Mouse (Mus musculus): ENCODE data around the gene Marveld1. TPM values are rescaled to one million over a fixed set of nuclear protein-coding genes. Genes with fewer than 3 reads are reported as not detected.

Marveld1 gene
- 1 to 10 TPM; 8.3 to 8.6 TPM for total RNA-seq (2021)
- long read RNA-seq, experiment 1, transcript Marveld1-201 (2 exons, 3,066 nt): major isoform, 9 of 10 reads
- long read RNA-seq, experiment 1, partial matches to known transcripts: 0 of 10 reads
- long read RNA-seq, experiment 1, other reads (novel, unspliced or antisense): 0 of 10 reads
- long read RNA-seq, experiment 2, partial matches to known transcripts: 0 of 3 reads
- long read RNA-seq, experiment 2, other reads (novel, unspliced or antisense): 1 of 3 reads

DNA sequence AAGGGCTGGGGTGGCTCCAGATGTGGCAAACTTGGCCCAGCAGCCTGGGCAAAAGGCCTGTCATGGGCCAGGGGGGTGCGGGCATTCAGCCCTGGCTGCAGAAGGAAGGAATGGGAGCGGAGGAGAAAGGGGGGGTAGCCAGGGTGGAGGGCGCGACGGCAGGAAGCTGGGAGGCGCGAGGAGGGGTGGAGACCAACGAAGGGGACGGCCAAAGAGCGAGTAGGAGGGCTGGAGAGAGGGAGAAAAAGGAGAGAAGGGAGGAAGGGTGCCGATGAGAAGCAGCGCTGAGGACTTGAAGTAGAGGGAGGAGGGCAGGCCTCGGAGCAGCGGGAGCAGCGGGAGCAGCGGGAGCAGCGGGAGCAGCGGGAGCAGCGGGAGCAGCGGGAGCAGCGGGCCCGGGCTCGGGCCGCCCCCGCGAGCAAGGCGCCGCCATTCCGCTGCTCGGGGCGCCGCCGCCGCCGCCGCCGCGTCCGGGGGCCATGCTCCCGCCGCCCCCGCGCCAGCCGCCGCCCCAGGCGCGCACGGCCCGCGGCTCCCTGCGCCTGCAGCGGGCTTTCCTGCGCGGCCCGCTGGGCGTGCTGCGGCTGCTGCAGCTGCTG, at the start of gene Marveld1:
Gene Marveld1, plus strand, starts transcription at position 231 of the 599 bp plus-strand sequence.
- DNase-seq (ENCODE audit: low spot score in 2 of 2): peak; percentile 43 to 58

GRCm38 (mm10) chr19:42099406-42099805, 47.8 kb upstream of the Marveld1 start:
- no peak for DNase-seq (ENCODE audit: low spot score in 2 of 2)

GRCm38 (mm10) chr19:42104681-42105080, 42.5 kb upstream of the Marveld1 start:
- no peak for DNase-seq (ENCODE audit: low spot score in 2 of 2)

GRCm38 (mm10) chr19:42115783-42116335, 31.3 kb upstream of the Marveld1 start:
- no peak for DNase-seq (ENCODE audit: low spot score in 2 of 2)

DNA sequence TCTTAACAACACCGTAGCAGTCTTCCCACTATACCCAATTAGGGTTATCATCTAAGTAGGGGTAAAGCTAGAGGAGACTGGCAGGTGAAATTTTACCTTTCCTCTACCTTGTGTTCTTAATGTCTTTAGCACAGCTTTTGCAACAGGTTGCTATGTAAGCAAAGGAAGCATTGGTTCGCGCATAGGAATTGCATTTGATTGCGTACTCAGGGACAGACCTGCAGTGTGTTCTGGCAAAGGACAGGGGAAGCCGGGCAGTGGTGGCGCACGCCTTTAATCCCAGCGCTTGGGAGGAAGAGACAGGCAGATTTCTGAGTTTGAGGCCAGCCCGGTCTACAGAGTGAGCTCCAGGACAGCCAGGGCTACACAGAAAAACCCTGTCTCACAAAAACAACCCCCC, 29.1 kb upstream of the Marveld1 start:
- DNase-seq (ENCODE audit: low spot score in 2 of 2): no peak

- no peak for DNase-seq (ENCODE audit: low spot score in 2 of 2)
These were observed 28.6 kb upstream of the Marveld1 start for GRCm38 (mm10) chr19:42118596-42118995.

GRCm38 (mm10) chr19:42120451-42120850, 26.7 kb upstream of the Marveld1 start:
- DNase-seq (ENCODE audit: low spot score in 2 of 2): no peak

- peak in 1 of 2 experiments; percentile 14 for DNase-seq (ENCODE audit: low spot score in 2 of 2)
These were observed 22.5 kb upstream of the Marveld1 start for GRCm38 (mm10) chr19:42124684-42125083.

DNA sequence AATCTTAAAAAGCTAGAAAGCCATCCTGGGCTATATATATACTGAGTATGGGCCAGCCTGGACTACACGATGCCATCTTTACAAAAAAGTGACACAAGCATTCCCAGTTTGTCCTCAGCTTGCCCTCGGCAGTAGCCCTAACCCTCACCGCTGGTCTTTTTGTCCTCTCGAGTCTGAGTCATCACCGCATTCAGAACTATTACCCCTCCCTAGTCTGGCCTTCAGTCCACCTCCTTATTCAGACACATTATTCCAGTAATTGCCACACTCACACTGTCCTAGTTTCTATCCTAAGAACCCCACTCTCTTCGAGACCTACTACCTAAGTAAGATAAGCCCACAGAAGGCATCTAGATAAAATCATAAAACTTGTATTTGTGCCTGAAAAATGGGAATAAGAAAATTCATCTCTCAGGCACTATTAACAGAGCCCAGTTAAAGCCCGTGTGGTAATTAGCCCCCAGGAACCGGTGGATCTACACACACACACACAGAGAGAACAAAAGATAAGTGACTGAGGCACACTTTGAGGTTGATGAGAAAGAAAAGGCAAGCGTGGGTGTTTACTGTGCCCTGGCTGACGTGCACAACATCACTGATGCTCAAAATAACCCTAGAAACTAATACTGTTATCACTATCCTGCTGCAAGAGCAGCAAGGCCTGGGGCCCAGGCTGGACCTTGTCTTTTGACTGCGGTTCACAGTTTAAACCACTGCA, 21.5 kb upstream of the Marveld1 start:
- no peak for DNase-seq (ENCODE audit: low spot score in 2 of 2)

DNA sequence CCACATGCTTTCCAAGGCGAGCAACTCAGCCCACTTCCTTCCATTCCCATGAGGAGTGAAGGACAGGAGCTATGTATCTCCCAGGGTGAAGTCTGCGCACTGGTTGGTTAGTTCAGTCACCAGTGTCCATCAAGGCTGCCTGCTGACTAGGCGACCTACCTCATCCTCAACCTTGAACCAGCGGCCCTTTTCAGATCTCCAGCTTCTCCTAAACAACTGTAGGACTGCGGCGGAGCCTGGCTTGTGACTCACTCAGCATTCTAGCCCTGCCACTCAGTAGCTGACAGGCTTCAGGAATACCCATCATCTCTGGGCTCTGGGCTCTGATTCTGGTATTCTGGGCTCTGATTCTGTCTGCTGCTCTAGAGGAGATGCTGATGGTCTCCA, 21.0 kb upstream of the Marveld1 start:
- no peak for DNase-seq (ENCODE audit: low spot score in 2 of 2)

DNA sequence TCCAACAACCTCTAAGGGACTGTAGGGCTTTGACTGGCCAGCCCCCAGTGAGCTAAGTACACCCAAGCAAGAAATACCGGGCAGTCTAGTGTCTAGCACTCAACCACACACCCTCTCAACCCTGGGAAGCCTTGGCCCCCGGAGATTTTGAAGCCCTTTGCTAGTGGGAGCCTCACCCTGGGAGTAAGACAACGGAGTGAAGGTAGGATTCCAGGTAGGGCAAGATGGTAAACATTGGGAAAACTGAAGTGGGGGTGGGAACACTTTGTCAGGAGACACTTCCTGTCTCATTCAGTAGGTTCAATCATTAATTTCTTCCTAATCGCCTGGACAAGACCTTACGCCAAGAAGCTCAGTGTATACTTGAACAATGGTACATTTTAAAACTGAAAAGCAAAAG, 20.2 kb upstream of the Marveld1 start:
- DNase-seq (ENCODE audit: low spot score in 2 of 2): no peak

DNA sequence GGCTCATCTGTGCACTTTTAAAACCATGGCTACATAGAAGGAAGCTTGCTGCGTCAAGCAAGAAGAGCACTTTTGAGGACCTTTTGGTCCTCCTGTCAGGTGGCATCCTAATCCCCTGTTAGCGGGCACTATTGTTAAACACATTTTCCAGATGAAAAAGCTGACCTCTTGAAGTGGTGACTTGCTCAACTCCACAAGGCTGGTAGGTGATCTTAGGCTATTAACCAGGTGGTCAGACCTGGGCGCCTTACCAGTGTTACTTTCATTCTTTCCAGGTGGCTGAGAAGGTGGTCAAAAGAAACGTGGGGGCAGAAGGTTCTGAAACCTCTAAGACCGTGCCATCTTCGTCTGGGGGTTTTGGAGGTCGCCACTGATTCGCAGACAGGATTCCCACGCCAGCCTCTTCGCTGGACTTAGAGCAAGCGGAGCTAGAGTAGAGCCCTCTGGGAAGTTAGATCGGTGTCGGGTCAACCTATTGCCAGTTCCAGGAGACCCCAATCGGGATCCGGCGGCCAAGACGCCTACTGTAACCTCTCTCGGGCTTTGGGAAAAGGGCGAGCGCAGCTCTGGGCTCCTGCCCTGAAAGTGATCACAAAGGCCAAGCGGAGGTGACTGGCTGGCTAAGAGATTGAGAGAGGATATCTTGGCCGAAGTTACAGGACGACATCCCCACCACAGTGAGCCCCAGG, 19.0 kb upstream of the Marveld1 start:
- no peak for DNase-seq (ENCODE audit: low spot score in 2 of 2)

- DNase-seq (ENCODE audit: low spot score in 2 of 2): peak; percentile 97 to 98
These were observed 18.3 kb upstream of the Marveld1 start, which contains the start of gene Avpi1 for GRCm38 (mm10) chr19:42128787-42129508. TSS of gene Avpi1 (minus strand) at chr19:42129059.

DNA sequence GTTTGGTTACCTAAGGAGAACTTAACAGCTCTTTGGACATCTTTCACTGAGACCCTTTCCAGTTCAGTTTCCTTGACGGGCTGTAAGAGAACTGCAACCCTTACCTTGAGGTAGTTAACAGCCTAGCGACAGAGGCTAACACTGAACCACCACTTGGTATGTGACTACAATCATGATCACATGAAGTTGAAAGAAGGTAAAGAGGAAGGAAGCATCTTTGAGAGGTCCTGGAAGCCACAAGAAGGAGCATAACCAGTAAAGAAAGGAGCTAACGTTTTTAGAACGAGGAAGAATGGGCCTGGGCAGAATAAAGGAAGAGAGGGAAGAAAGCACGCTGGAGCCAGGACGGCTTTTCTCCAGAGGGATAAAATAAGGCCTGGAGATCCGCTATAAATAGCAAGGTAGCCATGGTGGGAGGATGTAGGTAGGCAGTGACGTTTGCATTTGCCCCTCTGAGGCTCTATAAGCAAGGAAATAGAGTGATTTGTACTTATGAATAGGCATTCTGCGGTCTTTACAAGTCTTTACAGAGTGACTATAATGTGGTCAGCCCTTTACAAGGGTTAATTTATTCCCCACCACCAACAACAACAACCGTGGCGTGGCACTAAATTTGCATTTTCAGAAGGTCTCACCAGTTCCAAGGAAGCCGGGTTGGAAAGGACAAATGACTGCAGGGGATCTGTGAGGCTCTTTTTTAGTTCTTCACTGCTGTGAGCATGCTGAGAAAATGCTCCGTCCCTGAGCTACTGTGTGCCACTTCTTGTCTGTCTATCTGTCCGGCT, 17.5 kb upstream of the Marveld1 start:
- DNase-seq (ENCODE audit: low spot score in 2 of 2): peak in 1 of 2 experiments; percentile 37

DNA sequence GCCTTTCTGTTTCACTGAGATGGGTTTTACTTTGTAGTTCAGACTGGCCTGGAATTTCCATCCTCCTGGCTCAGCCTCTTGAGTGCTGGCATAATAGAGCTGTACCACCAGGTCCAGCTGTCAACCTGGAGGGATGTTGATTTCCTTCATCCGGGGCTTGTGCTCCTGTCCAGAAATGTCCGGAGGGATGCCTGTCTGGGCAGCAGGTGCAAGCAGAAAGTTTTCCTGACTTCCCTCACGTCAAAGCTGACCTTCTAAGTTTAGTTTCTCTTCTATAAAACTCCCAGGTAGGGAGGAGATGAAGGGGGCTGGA, 16.9 kb upstream of the Marveld1 start:
- no peak for DNase-seq (ENCODE audit: low spot score in 2 of 2)

DNA sequence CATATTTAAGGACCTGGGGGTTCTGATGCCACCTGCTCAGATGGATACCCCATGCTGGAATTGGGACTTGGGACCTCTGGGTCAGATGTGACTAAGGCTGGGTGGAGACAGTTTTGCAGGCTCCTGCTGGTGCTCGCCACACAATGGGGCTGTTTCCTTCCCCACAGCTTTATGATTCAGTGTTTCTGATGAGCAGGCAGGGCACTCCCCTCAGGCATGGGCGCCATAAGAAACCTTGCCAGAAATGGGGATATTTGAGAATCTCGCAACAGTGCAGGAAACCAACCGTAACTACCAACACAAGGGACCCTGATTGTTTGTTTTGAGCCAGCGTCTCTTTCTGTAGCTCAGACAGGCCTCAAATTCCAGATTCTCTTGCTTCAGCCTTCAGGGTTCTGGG, 16.1 kb upstream of the Marveld1 start:
- no peak for DNase-seq (ENCODE audit: low spot score in 2 of 2)

- no peak for DNase-seq (ENCODE audit: low spot score in 2 of 2)
These were observed 12.1 kb upstream of the Marveld1 start for GRCm38 (mm10) chr19:42135070-42135469.

DNA sequence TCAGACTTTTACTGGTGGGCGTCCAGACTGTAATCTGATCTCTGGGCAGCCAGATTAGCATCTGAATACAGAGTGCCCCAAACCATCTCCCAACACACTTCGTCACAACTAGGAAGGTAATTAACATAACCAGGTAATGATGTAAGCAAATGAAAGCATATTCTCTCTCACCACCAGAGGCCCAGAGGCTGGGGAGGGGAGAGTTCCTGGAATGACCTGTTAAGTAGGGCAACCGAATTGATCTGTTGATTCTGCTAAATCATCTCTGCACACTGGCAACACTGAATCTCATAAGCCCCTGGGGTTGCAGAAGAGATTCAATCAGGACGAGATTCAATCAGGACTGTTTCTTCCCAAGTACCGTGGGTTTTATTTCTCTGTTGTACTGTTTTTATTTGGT, 11.1 kb upstream of the Marveld1 start:
- no peak for DNase-seq (ENCODE audit: low spot score in 2 of 2)

- DNase-seq (ENCODE audit: low spot score in 2 of 2): no peak
These were observed 10.0 kb upstream of the Marveld1 start for GRCm38 (mm10) chr19:42137167-42137672.

All from left cerebral cortex, adult 18-20 months (tissue).